In the genomic region with DNA sequence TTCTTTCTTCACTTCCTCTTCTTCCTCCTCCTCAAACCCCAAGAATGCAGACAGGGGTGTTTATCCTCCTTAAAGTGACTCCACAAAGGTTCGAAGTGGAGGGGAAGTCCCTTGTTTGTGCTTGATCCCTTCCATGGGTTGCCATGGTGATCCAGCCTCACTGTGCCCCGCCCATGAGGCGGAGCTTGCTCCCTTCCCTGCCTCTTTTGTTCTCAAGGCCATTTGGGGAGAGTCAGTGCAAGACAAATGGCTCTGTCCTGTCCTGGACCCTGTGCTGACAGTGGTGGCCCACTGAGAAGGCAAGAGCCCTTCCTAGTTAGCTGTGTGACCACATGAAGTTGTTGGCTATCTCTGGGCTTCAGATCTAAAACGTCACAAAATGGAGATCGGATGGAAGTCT, we compare ENCODE assay signal across 8 mouse cellular contexts. TPM values are rescaled to one million over a fixed set of nuclear protein-coding genes. Genes with fewer than 3 reads are reported as not detected.
DNase-seq lines count a peak whose midpoint lies in the region; ATAC-seq and TF ChIP-seq lines count a peak whose summit lies in the region.

No protein-coding gene starts in this region.

- 22% methylated on average over 5 of the region's 5 CpGs for WGBS in intestine, postnatal 0 days

- no peak for ATAC-seq in intestine, postnatal 0 days

- peak; percentile 38 for DNase-seq in gastrocnemius, adult 18-20 months (ENCODE audit: low spot score)
- no peak for DNase-seq in gastrocnemius, postnatal 36 days
- DNase-seq in brain, embryonic 14.5 days (ENCODE audit: low read depth): peak; percentile 95
- peak; percentile 69 to 83 for DNase-seq in heart, adult 18-20 months
- DNase-seq in lung, postnatal 10 days: peak; percentile 87
- peak; percentile 39 for DNase-seq in ovary, postnatal 14 days (ENCODE audit: low spot score)
- DNase-seq in cerebellum, postnatal 36 days: no peak

- H3K9ac ChIP-seq in intestine, postnatal 0 days (ENCODE audit: low read depth, low read length): no peak overlapping the region

- no peak for TF ChIP-seq CTCF in brain, embryonic 14.5 days (IDR thresholded peaks at IDR 0.05; ENCODE audit: borderline replicate concordance, extremely low read depth, insufficient read depth, insufficient read length)
- TF ChIP-seq CTCF in intestine, postnatal 0 days (IDR thresholded peaks at IDR 0.05; ENCODE audit: low read depth): no peak

- peaks cover 13% of the 10 kb centered on the region for H3K36me3 ChIP-seq in intestine, postnatal 0 days (ENCODE audit: control insufficient read depth, insufficient read depth)

- no peak overlapping the region for H3K4me2 ChIP-seq in intestine, postnatal 0 days (replicated peaks; ENCODE audit: low read depth)

- no peaks in the 10 kb centered on the region for H3K9me3 ChIP-seq in intestine, postnatal 0 days (ENCODE audit: control insufficient read depth)

- peak overlapping the region; percentile 41; the same call in 1 of the 2 replicates for H3K27ac ChIP-seq in intestine, postnatal 0 days (ENCODE audit: low read depth, low read length)

- H3K27me3 ChIP-seq in intestine, postnatal 0 days (replicated peaks; ENCODE audit: control insufficient read depth, insufficient read depth, low read length): no peaks in the 10 kb centered on the region

- H3K4me3 ChIP-seq in intestine, postnatal 0 days (ENCODE audit: low read depth, low read length): no peak overlapping the region

- no peak for TF ChIP-seq POLR2A in brain, embryonic 14.5 days (IDR thresholded peaks at IDR 0.05; ENCODE audit: borderline replicate concordance, extremely low read depth, insufficient read depth, insufficient read length, poor library complexity, severe bottlenecking)

- H3K4me1 ChIP-seq in intestine, postnatal 0 days (replicated peaks; ENCODE audit: control insufficient read depth, insufficient read depth, low read length): 0 out of 2 replicates have a peak, but pooled peaks cover 3% of the 10 kb centered on the region

- intact Hi-C loops in gastrocnemius, postnatal 36 days (cut with DNase I): loop anchor here (1.0 kb wide), 1 partner anchor 50 kb away; no protein-coding TSS in a partner anchor

RNA-seq across cellular contexts. Expression of a gene that starts 16.8 kb away (rescaled TPM):
- total RNA-seq in gastrocnemius, adult 18-20 months (2021): under 1 TPM; 0.26 to 0.80 TPM
- under 1 TPM; 0.20 to 0.52 TPM for total RNA-seq in gastrocnemius, postnatal 36 days (2021)
- polyA plus RNA-seq in brain, embryonic 14.5 days (2012; rRNA removed): 2.1 and 3.0 TPM in 2 replicates
- 1 to 10 TPM; 1.5 TPM for total RNA-seq in heart, adult 18-20 months (2021)
- 4.2 and 4.7 TPM in 2 replicates for polyA plus RNA-seq in intestine, postnatal 0 days (2015; fragmentation: Nextera tagmentation; extraction: Ambion mirVana)

RNA-seq across cellular contexts. Expression of a gene that starts 26.1 kb away (rescaled TPM):
- 10 to 100 TPM; 19.8 to 24.3 TPM for total RNA-seq in gastrocnemius, adult 18-20 months (2021)
- total RNA-seq in gastrocnemius, postnatal 36 days (2021): 10 to 100 TPM; 20.9 to 25.5 TPM
- polyA plus RNA-seq in brain, embryonic 14.5 days (2012; rRNA removed): 468 and 636 TPM in 2 replicates
- total RNA-seq in heart, adult 18-20 months (2021): 10 to 100 TPM; 60.8 to 62.2 TPM
- polyA plus RNA-seq in intestine, postnatal 0 days (2015; fragmentation: Nextera tagmentation; extraction: Ambion mirVana): 22.3 and 22.7 TPM in 2 replicates

RNA-seq across cellular contexts. Expression of a gene that starts 54.2 kb away (rescaled TPM):
- total RNA-seq in gastrocnemius, adult 18-20 months (2021): not detected
- not detected for total RNA-seq in gastrocnemius, postnatal 36 days (2021)
- 2.0 and 4.2 TPM in 2 replicates for polyA plus RNA-seq in brain, embryonic 14.5 days (2012; rRNA removed)
- not detected for total RNA-seq in heart, adult 18-20 months (2021)
- polyA plus RNA-seq in intestine, postnatal 0 days (2015; fragmentation: Nextera tagmentation; extraction: Ambion mirVana): not detected in 2 replicates

Comparison
In these comparisons a context has a peak if more than half of its experiments do, and no peak if none do; other contexts are left out.
1. DNase-seq: peak in gastrocnemius, adult 18-20 months (single experiment), brain, embryonic 14.5 days (single experiment), heart, adult 18-20 months (2 of 2), lung, postnatal 10 days (single experiment) and ovary, postnatal 14 days (single experiment); none in gastrocnemius, postnatal 36 days (0 of 2) and cerebellum, postnatal 36 days (0 of 2).